Mouse (Mus musculus) retina, postnatal 7 days (tissue): ENCODE data around the gene Slc37a3.
"Not testable (repeated sequence)": the region's sequence is repeated elsewhere in the genome, so short reads cannot be mapped to it uniquely, and the experiment has no call there.

Source experiments
- DNase-seq: peaks from one replicate; pipeline ENCODE4 v3.0.0-alpha.2; 2012; ENCODE audit warnings: low read depth, low spot score

Gene Slc37a3

GRCm38 (mm10) chr6:39377311-39377827, at the start of gene Slc37a3:
Gene Slc37a3 (minus strand): TSS chr6:39377675.
- peak; percentile 63 for DNase-seq

DNA sequence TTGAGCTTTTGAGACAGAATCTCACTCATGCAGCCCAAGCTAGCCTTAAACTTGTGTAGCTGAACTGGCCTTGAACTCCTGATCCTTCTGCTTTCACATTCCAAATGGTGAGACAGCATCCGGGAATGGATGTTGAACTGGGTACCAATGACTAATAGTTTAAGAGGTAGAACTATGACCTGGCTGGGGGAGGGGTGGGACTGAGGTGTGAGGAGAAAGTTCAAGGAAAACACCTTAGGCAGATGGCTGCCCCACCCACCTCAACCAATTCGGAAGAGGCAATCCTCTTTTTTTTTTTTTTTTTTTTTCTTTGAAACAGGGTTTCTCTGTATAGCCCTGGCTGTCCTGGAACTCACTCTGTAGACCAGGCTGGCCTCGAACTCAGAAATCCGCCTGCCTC, 49.2 kb upstream of the Slc37a3 start:
- DNase-seq: no peak

- no peak for DNase-seq
Observed at GRCm38 (mm10) chr6:39425181-39425580, 47.7 kb upstream of the Slc37a3 start.

DNA sequence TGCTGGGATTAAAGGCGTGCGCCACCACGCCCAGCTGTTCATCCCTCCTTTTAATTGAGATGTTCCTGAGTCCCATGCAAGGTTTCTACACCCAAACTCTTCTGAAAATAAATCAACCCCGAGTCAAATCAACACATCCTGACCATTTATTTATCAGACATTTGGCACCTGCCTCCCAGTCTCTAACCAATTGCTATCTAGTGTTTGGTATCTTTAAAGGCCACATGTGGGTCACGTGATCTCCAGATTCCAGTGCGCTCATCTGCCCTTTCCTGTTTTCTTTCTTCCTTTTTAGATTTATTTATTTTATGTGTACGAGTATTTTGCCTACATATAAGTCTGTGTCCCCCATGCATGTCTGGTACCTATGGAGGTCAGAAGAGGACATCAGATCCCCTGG, 46.2 kb upstream of the Slc37a3 start:
- no peak for DNase-seq

DNA sequence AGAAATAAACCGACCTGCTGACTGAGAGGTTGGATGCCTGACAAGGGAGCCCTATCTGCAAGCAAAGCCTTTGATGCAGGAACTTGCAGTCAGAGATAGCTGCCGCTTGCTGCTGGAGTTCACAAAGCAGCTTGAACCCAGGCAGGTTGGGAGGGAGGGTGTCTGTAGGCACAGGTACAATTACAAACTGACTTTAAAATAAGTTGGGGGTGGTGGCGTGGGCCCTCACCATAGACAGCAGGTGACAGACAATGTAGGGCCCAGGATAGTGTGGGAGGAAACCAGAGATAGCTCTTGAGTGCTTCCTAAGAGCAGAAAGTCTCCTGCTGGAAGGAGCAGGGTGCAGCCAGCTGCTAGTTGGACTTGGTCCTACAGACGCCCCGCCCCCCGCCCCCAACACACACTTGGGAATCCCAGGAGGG, 45.7 kb upstream of the Slc37a3 start:
- no peak for DNase-seq

- no peak for DNase-seq
Observed at GRCm38 (mm10) chr6:39420867-39421266, 43.4 kb upstream of the Slc37a3 start.

GRCm38 (mm10) chr6:39419851-39420721, 42.6 kb upstream of the Slc37a3 start, which contains the start of gene Mkrn1:
Gene Mkrn1 (minus strand): TSS chr6:39420462.
- peak; percentile 84 for DNase-seq

GRCm38 (mm10) chr6:39419386-39419850, 41.9 kb upstream of the Slc37a3 start:
- DNase-seq: no peak

DNA sequence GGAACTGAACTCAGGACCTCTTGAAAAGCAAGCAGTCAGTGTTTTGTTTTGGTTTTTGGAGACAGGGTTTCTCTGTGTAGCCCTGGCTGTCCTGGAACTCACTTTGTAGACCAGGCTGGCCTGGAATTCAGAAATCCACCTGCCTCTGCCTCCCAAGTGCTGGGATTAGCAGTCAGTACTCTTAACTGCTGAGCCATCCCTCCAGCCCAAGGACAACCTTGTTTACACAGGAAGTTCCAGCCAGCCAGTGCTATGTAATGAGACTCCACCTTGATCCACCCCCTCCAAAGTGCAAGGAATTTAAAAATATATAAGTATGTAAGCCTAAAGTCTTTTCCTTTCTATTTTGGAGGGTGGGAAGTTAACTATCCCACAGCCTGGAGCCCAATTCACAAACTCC, 39.2 kb upstream of the Slc37a3 start:
- DNase-seq: not testable (repeated sequence)

- DNase-seq: no peak
Observed at GRCm38 (mm10) chr6:39415762-39416161, 38.3 kb upstream of the Slc37a3 start.

GRCm38 (mm10) chr6:39414106-39414505, 36.6 kb upstream of the Slc37a3 start:
- no peak for DNase-seq

- DNase-seq: no peak
Observed at GRCm38 (mm10) chr6:39406480-39406879, 29.0 kb upstream of the Slc37a3 start.

DNA sequence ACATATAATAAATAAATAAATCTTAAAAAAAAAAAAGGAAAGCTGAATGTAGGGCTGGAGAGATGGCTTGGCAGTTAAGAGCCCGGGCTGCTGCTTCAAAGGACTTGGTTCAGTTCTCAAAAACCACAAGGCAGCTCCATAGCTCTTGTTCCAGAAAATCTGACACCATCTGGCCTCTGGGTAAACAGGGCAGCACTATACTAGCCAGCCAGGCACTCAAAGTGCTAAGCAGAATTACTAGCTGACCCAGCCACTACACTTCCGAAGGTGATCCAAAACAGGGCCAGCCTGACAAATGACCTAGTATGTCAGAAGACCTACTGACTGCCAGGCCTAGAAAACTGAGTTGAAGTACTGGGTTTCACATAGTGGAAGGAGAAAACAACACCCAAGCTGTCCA, 25.7 kb upstream of the Slc37a3 start:
- DNase-seq: no peak

DNA sequence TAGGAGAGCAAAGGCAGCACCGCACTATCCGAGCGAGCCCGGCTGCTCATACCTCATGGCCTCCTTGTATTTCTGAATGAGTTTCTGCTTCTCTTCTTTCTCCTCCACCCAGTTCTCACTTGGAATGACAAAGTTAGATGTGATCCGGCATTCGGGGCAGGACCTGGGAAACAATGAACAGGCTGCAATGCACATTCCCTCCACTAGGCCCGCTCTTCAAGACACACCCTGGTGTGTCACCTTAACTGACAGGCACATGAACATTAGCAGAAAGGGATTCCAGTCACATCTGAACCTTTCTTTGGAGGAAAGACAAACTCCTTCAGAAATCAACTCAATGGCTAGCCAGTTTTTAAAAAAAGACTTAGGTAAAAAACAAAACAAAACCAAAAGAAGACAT, 22.9 kb upstream of the Slc37a3 start:
- DNase-seq: no peak

DNA sequence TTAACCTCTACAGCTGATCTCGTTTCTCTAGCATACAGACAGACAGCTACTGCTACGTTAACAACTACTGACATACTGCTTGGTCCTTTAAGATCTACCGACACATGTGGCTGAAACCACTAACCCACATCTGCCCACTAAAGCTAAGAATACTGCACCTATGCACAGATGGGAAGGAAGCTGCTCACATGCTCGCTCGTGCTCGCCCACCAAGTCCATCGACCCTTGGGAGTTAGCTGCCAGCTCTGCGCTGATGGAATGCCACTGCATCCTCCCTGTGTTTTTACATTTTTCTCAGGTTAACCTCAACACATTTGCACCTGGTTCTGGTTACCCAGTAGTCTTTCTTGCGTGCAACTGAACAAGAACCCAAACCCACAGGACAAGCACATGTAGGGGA, 20.9 kb upstream of the Slc37a3 start:
- no peak for DNase-seq

DNA sequence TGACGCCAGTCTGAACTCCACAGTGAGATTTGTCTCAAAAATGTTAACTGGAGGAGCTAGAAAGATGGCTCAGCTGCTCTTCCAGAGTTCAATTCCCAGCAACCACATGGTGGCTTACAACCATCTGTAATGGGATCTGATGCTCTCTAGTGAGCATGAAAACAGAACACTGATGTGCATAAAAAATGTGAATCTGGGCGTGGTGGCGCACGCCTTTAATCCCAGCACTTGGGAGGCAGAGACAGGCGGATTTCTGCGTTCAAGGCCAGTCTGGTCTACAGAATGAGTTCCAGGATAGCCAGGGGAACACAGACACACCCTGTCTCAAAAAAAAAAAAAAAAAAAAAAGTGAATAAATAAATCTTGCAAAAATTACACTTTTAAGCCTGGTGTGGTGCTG, 19.6 kb upstream of the Slc37a3 start:
- no peak for DNase-seq

DNA sequence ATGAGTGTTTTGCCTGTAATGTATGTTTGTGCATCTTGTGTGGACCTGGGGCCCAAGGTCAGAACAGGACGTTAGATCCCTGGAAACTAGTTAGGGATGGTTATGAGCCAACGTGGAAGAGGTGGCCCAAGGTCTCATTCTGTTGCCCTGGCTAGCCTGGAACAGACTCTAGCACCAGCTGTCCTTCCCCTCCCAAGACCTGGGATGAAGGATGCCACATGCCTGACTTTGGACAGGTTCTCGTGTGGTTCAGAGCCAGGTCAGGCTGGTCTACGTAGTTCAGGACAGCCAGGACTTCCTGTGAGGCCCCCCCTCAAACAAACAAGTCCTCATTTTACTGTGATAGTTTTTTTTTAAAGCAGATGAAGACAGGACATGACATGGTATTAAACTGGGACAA, 18.4 kb upstream of the Slc37a3 start:
- no peak for DNase-seq

GRCm38 (mm10) chr6:39395471-39395870, 18.0 kb upstream of the Slc37a3 start:
- no peak for DNase-seq

- DNase-seq: no peak
Observed at GRCm38 (mm10) chr6:39389988-39390387, 12.5 kb upstream of the Slc37a3 start.

DNA sequence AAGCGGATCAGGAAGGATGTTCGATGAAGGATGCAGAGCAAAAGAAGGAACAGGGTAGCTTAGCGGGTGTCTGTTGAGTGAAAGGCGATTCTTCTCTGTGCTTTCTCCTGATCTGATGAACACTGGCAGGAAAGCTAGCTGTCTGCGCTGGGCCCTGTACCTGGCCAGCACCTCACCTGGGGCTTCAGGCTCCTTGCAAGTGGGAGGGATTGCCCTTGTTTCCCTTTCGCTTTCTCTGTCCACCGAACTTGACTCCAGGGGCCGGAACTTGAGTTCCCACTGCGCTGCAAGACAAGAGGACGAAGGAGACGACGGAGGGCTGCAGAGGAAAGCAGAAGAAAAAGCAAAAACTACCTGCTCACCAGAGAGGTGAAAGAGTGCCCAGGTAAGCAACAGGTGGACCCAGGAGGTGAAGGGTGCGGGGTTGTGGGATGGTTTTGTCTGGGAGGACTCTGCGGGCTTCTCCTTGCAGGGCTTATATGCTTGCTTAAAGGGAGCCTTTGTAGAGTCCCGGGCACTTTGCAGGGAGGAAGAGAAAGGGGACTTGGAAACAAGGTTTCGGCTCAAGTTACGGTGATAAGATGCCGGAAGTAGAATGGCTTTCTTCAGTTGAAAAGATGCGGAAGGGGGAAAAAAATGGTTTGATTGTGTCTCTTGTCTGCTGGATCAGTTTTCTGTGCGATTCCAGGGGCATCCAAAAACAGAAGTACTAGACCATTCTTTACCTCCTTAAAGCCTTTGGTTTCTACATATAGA, 3.8 kb upstream of the Slc37a3 start, which contains the start of gene Rab19:
Gene Rab19 (plus strand): TSS at position 51 of the 756 bp plus-strand sequence.
- DNase-seq: no peak

GRCm38 (mm10) chr6:39380276-39380675, 2.8 kb upstream of the Slc37a3 start:
- DNase-seq: no peak

DNA sequence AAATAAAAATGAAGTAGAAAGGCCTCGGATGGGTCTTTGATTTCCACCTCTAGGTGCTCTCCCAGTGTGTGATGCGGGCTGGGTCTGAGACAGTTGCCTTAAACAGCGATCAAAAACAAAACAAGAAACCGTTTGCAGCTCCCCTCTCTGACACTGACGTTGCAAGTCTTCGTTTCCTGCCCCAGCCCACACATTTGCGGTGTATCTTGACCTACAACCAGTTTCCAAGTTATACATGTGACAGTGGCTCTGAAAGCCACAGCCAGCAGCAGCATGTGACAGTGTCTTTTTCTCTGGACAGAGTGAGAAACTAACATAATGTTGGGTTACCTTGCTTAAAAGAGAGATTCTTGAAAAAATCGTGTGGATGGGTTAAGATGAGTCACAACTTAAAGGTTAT, 2.3 kb upstream of the Slc37a3 start:
- no peak for DNase-seq
